ENCODE assay signal across 7 mouse cellular contexts in genomic region chr6:142387011-142387754, GRCm38 (mm10). TPM values are rescaled to one million over a fixed set of nuclear protein-coding genes. Genes with fewer than 3 reads are reported as not detected.
DNase-seq lines count a peak whose midpoint lies in the region; ATAC-seq lines count a peak whose summit lies in the region.

Gene Recql (minus strand): TSS chr6:142387087.
Gene Golt1b (plus strand): TSS chr6:142387221.

- H3K27me3 ChIP-seq in intestine, embryonic 15.5 days (replicated peaks) = no peaks in the 10 kb centered on the region
- H3K27me3 ChIP-seq in midbrain, embryonic 10.5 days (ENCODE audit: low read depth, poor library complexity, severe bottlenecking) = no peaks in the 10 kb centered on the region

- H3K27ac ChIP-seq in intestine, embryonic 15.5 days = no peak within 1 kb of the TSS
- peak within 1 kb of the TSS; percentile 91 for H3K27ac ChIP-seq in midbrain, embryonic 10.5 days (replicated peaks)

- H3K9me3 ChIP-seq in intestine, embryonic 15.5 days = no peaks in the 10 kb centered on the region
- no peaks in the 10 kb centered on the region for H3K9me3 ChIP-seq in midbrain, embryonic 10.5 days (replicated peaks)

- DNase-seq in adrenal gland, adult 2 months = peak; percentile 99
- DNase-seq in embryo, embryonic 11.5 days (ENCODE audit: low read depth, low spot score) = peak; percentile 91
- peak; percentile 97 for DNase-seq in gastrocnemius, postnatal 36 days
- DNase-seq in left cerebral cortex, postnatal 25 days (ENCODE audit: low spot score in 2 of 2) = peak; percentile 99
- peak; percentile 98 for DNase-seq in midbrain, embryonic 10.5 days (ENCODE audit: low spot score)
- DNase-seq in right cerebral cortex, postnatal 4 days = peak; percentile 98

- H3K4me1 ChIP-seq in intestine, embryonic 15.5 days (replicated peaks) = peaks cover 8% of the 10 kb centered on the region
- peaks cover 21% of the 10 kb centered on the region for H3K4me1 ChIP-seq in midbrain, embryonic 10.5 days

- peak within 1 kb of the TSS; percentile 85 for H3K9ac ChIP-seq in intestine, embryonic 15.5 days

- WGBS in intestine, embryonic 15.5 days = under 1% methylated on average over 87 of the region's 87 CpGs
- WGBS in midbrain, embryonic 10.5 days = under 1% methylated on average over 87 of the region's 87 CpGs

- peak; percentile 100 for ATAC-seq in intestine, embryonic 15.5 days

- intact Hi-C loops in gastrocnemius, postnatal 36 days (cut with DNase I) = loop anchor here (2.0 to 5.0 kb wide), 2 partner anchors 40 to 135 kb away; no protein-coding TSS in a partner anchor
- intact Hi-C loops in left cerebral cortex, postnatal 25 days (cut with DNase I) = loop anchor here (2.0 kb wide), 2 partner anchors 42 to 120 kb away; partner anchors contain the start of genes Ldhb and Pyroxd1

- H3K36me3 ChIP-seq in intestine, embryonic 15.5 days = no peaks in the 10 kb centered on the region
- 0 out of 2 replicates have a peak, but pooled peaks cover 4% of the 10 kb centered on the region for H3K36me3 ChIP-seq in midbrain, embryonic 10.5 days

- peak within 1 kb of the TSS; percentile 70 for H3K4me2 ChIP-seq in intestine, embryonic 15.5 days (replicated peaks)

- peak within 1 kb of the TSS; percentile 100 for H3K4me3 ChIP-seq in intestine, embryonic 15.5 days (replicated peaks)
- H3K4me3 ChIP-seq in midbrain, embryonic 10.5 days = peak within 1 kb of the TSS; percentile 99

RNA-seq across cellular contexts. Expression of gene Recql, which starts in this region (rescaled TPM):
- 10 to 100 TPM in 1 of 2 experiments, 1 to 10 TPM in 1; 9.6 to 16.1 TPM for total RNA-seq in adrenal gland, adult 2 months (2021)
- 1.5 and 2.1 TPM in 2 replicates for polyA plus RNA-seq in adrenal gland, adult 2 months (2012; rRNA removed)
- total RNA-seq in gastrocnemius, postnatal 36 days (2021) = 1 to 10 TPM; 4.8 to 6.2 TPM
- 17.5 and 23.2 TPM in 2 replicates for polyA plus RNA-seq in intestine, embryonic 15.5 days (2015; fragmentation: Nextera tagmentation; extraction: Ambion mirVana)
- 10 to 100 TPM; 19.9 to 20.2 TPM for total RNA-seq in left cerebral cortex, postnatal 25 days (2021)
- polyA plus RNA-seq in midbrain, embryonic 10.5 days (2016; fragmentation: Nextera tagmentation; extraction: Ambion mirVana) = 40.1 and 41.4 TPM in 2 replicates

RNA-seq across cellular contexts. Expression of gene Golt1b, which starts in this region (rescaled TPM):
- 10 to 100 TPM; 38.1 to 39.1 TPM for total RNA-seq in adrenal gland, adult 2 months (2021)
- polyA plus RNA-seq in adrenal gland, adult 2 months (2012; rRNA removed) = 2.6 and 3.7 TPM in 2 replicates
- 10 to 100 TPM; 14.2 to 16.9 TPM for total RNA-seq in gastrocnemius, postnatal 36 days (2021)
- 67.4 and 81.8 TPM in 2 replicates for polyA plus RNA-seq in intestine, embryonic 15.5 days (2015; fragmentation: Nextera tagmentation; extraction: Ambion mirVana)
- 10 to 100 TPM; 33.5 to 34.8 TPM for total RNA-seq in left cerebral cortex, postnatal 25 days (2021)
- polyA plus RNA-seq in midbrain, embryonic 10.5 days (2016; fragmentation: Nextera tagmentation; extraction: Ambion mirVana) = 124 and 125 TPM in 2 replicates

Comparison
In these comparisons a context has a peak if more than half of its experiments do, and no peak if none do; other contexts are left out.
1. RNA of gene Golt1b (polyA plus RNA-seq): 124 to 125 TPM in midbrain, embryonic 10.5 days and 67.4 to 81.8 TPM in intestine, embryonic 15.5 days; 2.6 to 3.7 TPM in adrenal gland, adult 2 months; every median in the first group is over 10 times any median in the second.
2. Peak in every context shown above with its lines, with median percentiles within 50 percentile points of each other: DNase-seq.